Mouse (Mus musculus) cerebellum, adult 11 months (tissue): ENCODE results near the gene Miox.

ENCODE experiments used
- DNase-seq: peaks from one replicate; pipeline ENCODE4 v3.0.0; 2022

Gene Miox

GRCm38 (mm10) chr15:89334271-89334670 is at the start of gene Miox:
Gene Miox, plus strand, starts transcription at chr15:89334398.
- DNase-seq: no peak

- DNase-seq: peak; percentile 40
These were observed 49.2 kb upstream of the Miox start for GRCm38 (mm10) chr15:89285004-89285403.

GRCm38 (mm10) chr15:89285478-89285877 is 48.7 kb upstream of the Miox start:
- DNase-seq: no peak

- no peak for DNase-seq
These were observed 48.1 kb upstream of the Miox start for GRCm38 (mm10) chr15:89286114-89286513.

GRCm38 (mm10) chr15:89286582-89286981 is 47.6 kb upstream of the Miox start:
- no peak for DNase-seq

GRCm38 (mm10) chr15:89288227-89288767 is 45.9 kb upstream of the Miox start:
- no peak for DNase-seq

- no peak for DNase-seq
These were observed 44.7 kb upstream of the Miox start for GRCm38 (mm10) chr15:89289455-89289854.

GRCm38 (mm10) chr15:89291521-89291920 is 42.7 kb upstream of the Miox start:
- no peak for DNase-seq

- no peak for DNase-seq
These were observed 41.4 kb upstream of the Miox start for GRCm38 (mm10) chr15:89292795-89293194.

- no peak for DNase-seq
These were observed 40.4 kb upstream of the Miox start for GRCm38 (mm10) chr15:89293778-89294177.

GRCm38 (mm10) chr15:89295580-89296165 is 38.5 kb upstream of the Miox start:
- DNase-seq: no peak

- DNase-seq: no peak
These were observed 37.7 kb upstream of the Miox start for GRCm38 (mm10) chr15:89296465-89296864.

GRCm38 (mm10) chr15:89297695-89298094 is 36.5 kb upstream of the Miox start:
- DNase-seq: no peak

GRCm38 (mm10) chr15:89300180-89300579 is 34.0 kb upstream of the Miox start:
- no peak for DNase-seq

GRCm38 (mm10) chr15:89300600-89300999 is 33.6 kb upstream of the Miox start:
- DNase-seq: no peak

- DNase-seq: peak; percentile 4
These were observed 28.2 kb upstream of the Miox start for GRCm38 (mm10) chr15:89305966-89306365.

- DNase-seq: no peak
These were observed 26.7 kb upstream of the Miox start for GRCm38 (mm10) chr15:89307461-89307860.

- no peak for DNase-seq
These were observed 25.6 kb upstream of the Miox start for GRCm38 (mm10) chr15:89308406-89309139.

- peak; percentile 70 for DNase-seq
These were observed 24.2 kb upstream of the Miox start for GRCm38 (mm10) chr15:89309962-89310498.

GRCm38 (mm10) chr15:89313359-89313758 is 20.8 kb upstream of the Miox start:
- no peak for DNase-seq

GRCm38 (mm10) chr15:89314107-89314506 is 20.1 kb upstream of the Miox start:
- DNase-seq: no peak

GRCm38 (mm10) chr15:89314511-89315189 is 19.5 kb upstream of the Miox start:
- peak; percentile 56 for DNase-seq

- peak; percentile 99 for DNase-seq
These were observed 18.9 kb upstream of the Miox start, which contains the start of gene Sbf1 for GRCm38 (mm10) chr15:89315190-89315731. Gene Sbf1, minus strand, starts transcription at chr15:89315311.
